Mouse (Mus musculus): ENCODE data around the gene Iffo1.

The Iffo1 gene

DNA sequence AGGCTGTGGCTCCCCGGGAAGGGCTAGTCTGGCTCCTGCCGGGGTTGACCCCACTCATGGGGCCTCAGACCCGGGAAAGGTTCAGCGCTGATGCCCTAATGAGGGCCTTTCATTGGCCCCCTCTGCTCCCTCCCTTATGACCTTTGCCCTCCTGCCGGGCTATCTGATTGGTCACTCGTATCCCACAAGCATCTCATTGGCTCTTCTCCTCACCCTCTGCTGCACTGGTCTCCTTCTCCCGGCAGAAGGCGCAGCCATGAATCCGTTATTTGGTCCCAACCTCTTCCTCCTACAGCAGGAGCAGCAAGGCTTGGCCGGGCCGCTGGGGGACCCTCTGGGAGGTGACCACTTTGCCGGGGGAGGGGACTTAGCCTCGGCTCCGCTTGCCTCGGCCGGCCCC lies at the start of gene Iffo1:
TSS of gene Iffo1 (plus strand) at position 241 of the 400 bp plus-strand sequence.
- peak; percentile 92 for DNase-seq (ENCODE audit: low spot score)

DNA sequence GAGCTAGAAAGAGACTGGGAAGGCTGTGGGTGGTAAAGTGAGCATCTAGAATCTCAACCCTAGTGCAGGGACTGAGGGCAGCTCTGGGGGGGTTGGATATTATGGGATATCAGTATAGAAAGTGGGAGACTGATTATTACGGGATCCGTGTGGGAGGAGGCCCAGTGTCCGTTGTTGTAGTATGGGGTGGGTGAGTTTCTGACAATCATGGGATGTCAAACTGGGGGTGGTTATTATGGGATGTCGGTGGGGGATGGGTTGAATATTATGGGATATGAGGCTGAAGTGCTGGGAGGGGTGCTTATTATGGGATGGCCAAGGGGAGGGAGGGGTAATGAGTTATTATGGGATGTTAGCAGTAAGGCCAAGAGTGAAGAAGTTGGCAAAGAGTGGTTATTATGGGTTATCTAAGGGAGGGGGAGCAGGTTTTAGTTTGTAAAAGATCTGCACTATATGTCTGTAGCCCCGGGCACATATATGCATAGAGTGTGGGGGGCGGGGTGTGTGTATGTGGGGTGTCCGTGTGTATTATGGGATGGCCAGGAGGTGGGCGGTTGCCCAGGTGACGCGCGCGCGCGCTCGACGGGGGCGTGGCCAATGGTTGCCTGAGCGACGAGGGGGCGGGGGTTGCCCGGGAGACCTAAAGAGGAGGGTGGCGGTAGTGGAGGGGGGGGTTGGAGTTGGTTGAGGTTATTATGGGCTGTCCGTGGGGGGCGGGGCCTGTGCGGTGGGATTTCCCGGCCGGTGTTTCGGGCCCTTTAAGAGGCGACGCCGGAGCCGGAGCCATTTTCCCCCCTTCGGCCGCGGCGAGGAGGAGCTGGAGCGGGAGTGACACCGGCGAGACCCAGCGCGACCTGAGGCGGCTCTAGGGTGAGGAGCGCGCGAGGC lies 49.4 kb upstream of the Iffo1 start, which contains the start of gene Chd4:
TSS of gene Chd4 (plus strand) at position 591 of the 888 bp plus-strand sequence.
- peak; percentile 95 for DNase-seq (ENCODE audit: low spot score)

DNA sequence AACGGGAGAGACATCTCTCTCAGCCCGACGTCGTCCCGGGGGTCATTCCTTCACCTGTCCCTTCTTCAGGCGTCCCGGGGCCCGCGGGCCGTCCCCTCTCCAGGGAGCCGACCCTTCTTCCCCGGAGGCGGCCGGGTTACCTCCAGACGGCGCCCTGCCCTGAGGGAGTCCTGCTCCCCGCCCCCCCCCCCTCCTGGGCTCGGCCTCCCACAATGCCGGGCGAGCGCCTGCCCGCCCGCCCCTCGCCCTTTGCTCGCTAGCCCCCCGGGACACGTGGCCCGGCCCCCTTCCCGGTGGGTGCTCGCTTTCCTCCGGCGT lies 48.8 kb upstream of the Iffo1 start:
- DNase-seq (ENCODE audit: low spot score) = no peak

DNA sequence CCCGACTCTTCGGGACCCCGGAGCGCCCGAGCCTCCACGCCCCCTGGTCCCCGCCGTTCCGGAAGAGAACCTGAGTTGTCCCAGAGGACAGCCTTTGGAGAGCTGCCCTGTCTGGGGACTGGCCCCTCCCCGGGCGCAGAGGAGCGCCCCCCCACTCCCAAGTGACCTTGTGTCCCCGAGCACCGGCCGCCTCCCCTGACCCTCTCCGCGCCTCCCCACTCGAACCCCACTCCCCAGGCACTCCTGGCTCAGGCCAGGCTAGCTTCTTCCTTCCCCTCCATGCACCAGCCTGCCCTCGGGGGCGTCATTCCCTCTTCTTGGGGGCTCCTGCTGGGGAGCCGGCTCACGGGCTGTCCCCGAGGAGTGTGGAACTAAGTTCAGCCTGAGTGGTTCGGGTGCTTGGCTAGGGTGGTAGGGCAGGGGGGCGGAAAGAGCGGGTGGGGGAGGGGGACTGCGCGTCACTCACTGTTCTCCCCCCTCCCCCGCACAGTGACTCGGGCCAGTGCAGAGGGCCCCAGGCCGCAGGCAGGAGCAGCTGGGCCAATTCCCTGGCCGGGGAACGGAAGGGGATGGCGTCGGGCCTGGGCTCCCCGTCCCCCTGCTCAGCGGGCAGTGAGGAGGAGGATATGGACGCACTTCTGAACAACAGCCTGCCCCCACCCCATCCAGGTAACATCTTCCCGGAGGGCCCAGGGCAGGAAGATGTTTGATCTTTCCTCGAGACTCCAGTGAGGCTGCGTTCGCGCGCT lies 48.3 kb upstream of the Iffo1 start:
- peak; percentile 58 for DNase-seq (ENCODE audit: low spot score)

DNA sequence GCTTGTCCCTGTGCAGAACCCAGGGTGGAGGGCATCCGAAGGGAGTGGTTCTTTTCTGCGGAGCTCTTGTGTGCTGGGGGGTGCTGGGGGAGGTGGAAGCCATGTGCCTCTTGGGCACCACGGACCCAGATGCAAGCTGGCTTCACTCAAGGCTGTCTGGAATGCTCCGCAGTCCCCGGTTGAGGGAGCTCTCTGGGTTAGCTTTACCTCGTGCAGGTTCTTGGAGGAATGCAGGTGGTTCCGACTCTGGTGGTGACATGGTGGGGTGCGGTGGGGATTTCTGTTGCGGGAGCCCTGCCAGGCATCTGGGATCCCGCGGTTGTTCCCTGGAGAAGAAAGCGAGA lies 47.7 kb upstream of the Iffo1 start:
- DNase-seq (ENCODE audit: low spot score) = no peak

DNA sequence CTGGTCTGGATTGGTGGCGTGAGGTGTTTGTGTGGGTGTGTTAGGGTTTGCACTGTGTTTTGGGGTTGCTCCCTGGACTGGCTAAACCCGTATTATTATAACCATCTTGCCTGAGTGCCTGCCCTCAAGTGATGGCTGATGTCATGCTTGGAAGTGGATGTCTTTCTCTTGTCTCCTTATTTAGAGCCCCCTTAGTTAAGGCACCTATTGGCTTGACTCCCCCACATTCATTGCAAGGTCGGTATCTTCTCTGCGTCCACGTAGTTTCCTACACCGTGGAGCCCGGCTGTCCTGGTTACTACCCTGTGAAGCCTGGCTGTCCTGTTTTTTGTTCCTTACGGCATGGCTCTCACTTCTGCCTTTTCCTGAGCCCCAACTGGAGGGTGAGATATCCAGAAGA lies 47.1 kb upstream of the Iffo1 start:
- DNase-seq (ENCODE audit: low spot score) = no peak

DNA sequence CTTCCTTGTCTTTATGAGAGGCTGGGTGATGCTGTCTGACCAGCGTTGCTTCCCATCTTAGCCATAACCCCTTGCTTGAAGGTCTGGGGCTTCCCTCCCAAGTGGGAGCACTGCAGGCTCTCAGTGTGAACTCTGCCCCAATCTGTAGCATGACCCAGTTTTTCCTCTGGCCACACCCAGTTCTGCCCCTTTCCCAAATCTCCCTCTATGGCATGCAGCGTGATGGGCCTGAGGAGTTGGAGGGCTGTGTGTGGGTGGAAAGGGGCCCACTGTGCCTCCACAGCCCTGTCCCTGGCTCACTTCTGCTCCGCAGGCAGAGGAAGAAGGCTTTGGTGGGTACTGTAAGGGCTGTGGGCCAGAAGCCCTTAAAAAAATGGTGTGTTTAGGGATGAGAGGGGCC lies 46.5 kb upstream of the Iffo1 start:
- DNase-seq (ENCODE audit: low spot score) = no peak

DNA sequence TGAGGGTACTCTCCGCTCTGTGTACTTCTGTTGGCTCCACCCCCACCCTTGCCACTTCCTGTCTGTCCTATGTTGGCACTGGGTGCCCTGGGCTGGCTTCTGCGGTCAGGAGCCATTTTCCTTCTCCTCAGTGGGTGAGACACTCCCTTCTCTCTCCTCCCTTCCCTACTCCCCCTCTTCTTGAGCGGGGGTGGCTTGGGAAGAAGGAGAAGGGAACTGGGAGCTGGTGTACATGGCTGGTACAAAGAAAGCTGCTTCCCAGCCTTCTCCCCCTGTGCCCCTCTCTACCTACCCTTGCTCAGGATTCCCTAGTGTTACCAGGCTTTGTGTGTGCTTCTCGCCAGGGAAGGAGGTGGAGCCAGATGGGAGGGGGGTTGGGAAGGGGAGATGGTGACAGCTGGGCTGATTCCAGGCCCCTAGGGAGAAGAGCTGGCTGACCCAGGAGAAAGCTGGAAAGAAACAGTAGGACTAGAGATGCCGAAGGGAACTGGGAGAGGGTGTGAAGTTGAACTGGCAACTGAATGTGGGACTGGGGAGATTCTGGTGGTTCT lies 45.5 kb upstream of the Iffo1 start:
- DNase-seq (ENCODE audit: low spot score) = peak; percentile 66

DNA sequence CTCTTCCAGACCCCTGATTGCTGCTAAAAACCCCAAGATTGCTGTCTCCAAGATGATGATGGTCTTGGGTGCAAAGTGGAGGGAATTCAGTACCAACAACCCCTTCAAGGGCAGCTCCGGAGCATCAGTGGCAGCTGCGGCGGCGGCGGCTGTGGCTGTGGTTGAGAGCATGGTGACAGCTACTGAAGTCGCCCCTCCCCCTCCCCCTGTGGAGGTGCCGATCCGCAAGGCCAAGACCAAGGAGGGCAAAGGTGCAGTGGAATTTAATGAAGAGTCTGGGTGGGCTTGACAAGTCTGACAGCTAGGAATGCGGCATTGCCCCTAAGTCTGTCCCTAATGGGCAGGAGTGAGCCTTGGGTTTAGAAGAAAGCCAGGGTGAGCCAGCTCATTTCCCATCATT lies 43.6 kb upstream of the Iffo1 start:
- DNase-seq (ENCODE audit: low spot score) = no peak

DNA sequence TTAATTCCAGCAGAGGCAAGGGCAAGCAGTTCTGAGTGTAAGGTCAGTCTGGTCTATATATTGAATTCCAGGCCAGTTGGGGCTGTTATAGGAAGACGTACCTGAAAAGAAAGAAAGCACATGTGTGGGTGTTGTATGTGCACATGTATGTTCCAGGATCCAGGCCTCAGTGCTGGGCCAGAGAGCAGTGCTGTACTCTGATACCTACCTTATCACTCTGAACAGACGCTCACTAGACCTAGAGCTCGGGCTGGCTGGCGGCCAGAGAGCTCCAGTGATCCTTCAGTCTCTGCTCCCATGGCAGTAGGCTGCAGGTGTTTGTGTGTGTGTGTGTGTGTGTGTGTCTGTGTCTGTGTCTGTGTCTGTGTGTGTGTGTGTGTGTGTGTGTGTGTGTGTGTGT lies 40.8 kb upstream of the Iffo1 start:
- DNase-seq (ENCODE audit: low spot score) = no peak

DNA sequence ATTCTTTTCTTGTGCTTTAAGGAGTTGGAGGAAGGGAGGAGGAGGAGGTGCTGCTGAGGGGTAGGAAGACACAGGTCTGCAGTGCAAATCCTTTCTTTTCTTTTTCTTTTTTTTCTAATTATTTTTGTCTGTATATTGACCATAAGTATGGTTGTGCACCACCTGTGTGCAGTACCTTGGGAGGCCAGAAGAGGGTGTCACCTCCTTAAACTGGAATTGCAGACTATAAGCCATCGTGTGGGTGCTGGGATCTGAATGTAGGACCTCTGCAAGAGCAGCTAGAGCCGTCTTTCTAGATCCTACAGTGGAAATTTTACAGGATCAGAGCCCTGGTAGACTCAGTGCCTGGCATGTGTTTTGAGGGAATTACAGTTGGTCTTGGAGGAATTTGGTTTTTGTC lies 37.3 kb upstream of the Iffo1 start:
- DNase-seq (ENCODE audit: low spot score) = no peak

DNA sequence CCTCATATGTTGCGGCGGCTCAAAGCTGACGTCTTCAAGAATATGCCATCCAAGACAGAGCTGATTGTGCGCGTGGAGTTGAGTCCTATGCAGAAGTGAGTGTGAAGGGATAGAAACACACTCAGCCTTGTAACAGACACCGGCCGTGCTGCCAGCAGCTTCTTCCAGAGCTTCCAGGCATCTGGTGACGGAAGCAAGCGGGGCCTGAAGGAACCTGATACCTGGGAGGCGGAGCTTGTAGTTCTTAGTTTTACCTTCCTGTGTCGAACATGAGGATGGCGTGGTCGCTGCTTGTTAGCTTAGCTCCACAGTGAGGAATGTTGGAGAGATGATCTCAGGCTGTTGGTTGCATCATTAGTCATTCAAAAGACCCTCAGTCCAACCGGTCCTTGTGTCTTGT lies 35.7 kb upstream of the Iffo1 start:
- DNase-seq (ENCODE audit: low spot score) = no peak

DNA sequence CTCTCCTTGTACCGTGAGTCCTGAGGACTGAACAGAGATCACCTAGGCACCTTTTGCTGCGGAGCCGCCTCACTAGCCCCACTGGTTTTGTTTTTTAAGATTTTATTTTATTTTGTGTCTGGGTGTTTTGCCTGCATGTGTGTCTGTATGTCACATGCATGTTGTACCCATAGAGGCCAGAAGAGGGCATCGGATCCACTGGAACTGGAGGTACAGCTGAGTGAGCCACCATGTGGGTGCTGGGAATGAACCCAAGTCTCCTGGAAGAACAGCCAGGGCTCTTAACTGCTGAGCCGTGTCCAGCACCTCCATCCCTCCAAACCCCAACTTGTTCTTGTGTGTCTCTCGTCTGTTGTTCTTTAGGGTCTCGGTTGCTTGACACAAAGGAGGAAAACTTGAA lies 34.1 kb upstream of the Iffo1 start:
- DNase-seq (ENCODE audit: low spot score) = no peak

DNA sequence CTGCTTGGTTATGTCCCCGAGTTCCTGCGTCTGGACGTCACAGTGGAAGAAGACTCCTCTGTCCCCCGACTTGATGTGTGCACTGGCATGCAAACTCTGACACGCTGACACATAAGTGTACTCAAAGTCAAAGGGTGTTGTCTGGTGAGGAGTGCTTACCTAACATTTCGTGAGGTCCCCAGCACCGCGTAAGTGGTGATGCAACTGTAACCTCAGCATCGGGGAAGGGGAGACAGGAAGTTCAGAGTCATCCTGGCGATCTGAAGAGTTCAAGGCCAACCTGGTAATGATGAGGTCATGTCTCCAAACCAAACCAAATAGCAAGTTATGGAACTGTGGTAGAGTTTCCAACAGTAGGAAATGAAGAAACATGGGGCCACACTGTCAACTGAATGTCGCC lies 32.5 kb upstream of the Iffo1 start:
- DNase-seq (ENCODE audit: low spot score) = no peak

DNA sequence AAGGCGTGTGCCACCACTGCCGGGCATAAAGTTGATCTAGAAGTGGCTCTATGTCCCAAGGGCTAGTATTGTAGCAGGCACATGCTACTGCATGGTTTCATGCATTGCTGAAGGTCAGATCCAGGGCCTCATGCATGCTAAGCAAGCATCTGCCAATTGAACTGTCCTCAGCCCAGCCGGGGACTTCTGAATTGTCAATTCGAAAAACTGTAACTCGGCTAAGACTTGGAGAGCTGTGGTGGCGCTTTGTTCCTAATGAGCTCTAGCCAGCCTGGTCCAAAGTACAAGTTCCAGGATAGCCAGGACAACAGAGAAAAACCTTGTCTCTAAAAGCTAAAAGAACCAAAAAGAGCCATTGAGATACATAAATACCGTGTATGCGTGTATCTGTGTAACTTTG lies 25.7 kb upstream of the Iffo1 start:
- DNase-seq (ENCODE audit: low spot score) = no peak

DNA sequence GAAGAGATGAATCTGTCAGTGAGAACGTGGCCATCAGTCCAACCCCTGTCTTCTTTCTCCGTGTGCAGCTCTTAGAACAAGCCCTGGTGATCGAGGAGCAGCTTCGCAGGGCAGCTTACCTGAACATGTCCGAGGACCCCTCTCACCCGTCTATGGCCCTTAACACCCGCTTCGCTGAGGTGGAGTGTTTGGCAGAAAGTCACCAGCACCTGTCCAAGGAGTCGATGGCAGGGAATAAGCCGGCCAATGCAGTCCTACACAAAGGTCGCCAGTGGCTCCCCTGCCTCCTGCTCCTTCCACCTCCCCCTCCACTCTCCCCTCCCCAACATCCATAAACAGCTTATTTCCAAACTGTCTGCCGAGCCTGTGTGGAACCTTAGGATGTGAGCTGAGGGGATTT lies 16.3 kb upstream of the Iffo1 start:
- no peak for DNase-seq (ENCODE audit: low spot score)

DNA sequence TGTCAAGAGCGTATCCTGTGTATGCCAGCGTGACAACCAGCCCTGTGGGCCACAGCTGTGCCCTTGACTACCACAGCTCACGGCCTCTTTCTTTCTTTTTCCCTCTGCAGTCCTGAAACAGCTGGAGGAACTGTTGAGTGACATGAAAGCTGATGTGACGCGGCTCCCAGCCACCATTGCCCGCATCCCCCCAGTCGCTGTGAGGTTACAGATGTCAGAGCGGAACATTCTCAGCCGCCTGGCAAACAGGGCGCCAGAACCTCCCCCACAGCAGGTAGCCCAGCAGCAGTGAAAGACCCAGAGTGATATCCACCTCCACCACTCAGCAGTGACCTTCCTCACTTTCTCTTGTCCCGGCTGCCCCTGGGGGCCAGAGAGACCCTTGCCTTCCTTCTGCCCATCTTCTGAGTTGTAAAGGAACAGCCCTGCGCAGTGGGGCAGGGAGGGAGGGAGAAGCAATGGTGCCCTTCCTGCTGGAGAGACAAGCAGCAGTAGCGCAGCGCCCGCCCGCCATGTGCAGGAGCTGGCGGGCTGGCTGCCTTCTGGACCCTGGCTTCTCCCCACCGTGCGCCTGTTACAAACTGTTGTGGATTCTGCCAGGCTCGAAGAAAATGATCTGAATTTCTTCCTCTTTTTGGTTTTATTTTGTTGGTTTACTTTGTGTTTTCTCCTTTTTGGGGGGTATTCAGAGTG lies 15.2 kb upstream of the Iffo1 start:
- no peak for DNase-seq (ENCODE audit: low spot score)

DNA sequence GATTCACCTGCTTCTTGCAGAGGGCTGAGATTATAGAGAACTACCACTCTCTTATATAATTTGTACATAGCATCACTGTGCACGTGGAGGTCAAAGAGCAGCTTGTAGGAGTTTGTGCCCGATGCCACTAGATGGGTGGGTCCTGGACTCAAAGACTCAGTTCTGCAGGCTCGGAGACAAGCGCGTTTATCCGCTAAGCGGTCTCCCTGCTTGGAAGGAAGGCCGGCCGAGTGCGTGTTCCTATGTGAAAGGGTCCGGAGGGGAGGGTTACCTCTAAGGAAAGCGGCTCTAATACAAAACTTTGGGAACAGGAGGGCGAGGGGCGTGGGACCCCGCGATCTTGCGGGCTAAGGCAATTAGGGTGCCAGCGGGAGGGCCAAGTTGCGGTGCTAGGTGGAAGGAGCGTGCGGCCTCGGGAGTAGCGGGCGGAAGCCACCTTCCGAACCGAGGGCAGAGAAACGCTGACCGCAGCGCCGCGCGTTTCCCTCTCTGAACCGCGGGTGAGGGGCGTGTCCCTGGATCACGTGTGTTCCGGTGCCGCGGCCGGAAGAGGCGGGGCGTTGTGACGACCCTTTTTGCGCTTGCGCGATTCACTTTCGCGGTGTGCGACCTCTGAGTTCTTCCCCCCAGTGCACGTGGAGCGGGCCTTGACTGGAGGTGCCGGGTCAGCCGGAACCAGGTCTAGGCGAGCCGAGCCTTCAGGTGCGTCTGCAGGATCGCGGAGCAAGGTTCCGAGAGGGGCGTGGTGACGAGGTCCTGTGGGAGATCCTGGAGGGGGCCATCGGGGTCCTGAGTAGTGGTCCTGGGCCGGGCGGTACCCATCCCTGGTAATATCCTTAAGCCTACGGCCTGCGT lies 13.5 kb upstream of the Iffo1 start, which contains the start of gene Nop2:
TSS of gene Nop2 (plus strand) at position 608 of the 855 bp plus-strand sequence.
- peak; percentile 87 for DNase-seq (ENCODE audit: low spot score)

DNA sequence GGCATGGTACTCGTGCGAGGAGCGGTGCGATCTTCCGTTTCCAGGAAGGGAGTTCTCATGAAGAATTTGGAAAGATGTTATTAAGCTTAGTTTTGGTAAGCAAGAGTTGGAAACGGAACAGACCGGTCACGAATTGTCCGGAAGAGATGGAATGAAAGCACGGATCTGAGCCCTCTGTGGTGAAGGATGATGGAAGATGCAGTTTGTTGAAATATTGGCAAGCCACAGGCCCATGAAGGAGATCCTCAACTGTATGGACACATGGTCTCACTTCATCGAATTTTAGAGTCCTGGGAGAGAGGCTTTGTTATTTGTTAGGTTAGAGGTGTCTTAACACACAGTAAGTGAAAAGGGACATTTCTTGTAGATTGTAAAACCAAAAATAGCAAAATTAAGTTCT lies 12.6 kb upstream of the Iffo1 start:
- no peak for DNase-seq (ENCODE audit: low spot score)

DNA sequence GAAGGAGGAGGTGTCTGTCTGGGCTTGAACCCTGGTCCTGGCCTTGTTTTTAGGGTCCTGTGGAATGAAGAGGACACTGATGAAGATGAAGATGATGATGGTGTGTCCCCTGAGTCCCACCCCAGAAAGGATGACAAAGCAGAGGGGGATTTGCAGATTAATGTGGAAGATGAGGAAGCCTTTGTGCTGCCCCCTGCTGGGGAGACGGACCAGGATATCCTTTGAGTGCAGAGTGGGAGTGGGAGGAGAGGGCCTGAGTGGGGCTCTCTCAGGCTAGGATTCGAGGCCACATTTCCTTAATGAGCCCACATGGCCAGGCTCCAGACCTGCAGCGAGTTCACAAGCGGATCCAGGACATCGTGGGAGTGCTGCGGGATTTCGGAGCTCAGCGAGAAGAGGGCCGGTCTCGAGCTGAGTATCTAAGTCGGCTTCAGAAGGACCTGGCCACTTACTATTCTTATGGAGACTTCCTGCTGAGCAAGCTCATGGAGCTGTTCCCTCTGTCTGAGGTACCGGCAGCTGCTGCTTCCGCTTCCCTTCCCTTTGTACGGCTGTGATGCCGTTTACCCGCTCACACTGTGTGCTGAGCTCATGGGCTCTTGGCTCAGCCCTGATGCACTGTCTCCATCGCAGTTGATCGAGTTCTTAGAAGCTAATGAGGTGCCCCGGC lies 7.9 kb upstream of the Iffo1 start:
- no peak for DNase-seq (ENCODE audit: low spot score)

DNA sequence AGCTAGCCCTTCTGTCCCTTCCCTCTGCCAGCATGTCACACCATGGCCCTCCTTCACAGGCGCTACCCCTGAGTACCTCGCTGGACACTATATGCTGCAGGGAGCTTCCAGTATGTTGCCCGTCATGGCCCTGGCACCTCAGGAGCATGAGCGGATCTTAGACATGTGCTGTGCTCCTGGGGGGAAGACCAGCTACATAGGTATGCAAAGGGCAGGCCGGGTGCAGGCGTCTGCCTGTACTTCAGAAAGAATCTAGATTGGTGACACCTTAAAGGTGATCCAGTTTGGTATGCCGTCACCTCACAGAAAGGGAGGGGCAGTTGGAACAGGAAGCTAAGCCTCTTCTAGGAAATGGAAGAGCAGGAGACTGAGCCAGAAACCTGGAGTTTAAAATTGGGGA lies 5.3 kb upstream of the Iffo1 start:
- DNase-seq (ENCODE audit: low spot score) = no peak

Measured in lung, postnatal 25 days (tissue).